Mouse (Mus musculus) heart, adult 2 months (tissue): ENCODE measurements around the gene Tubb4a.

ENCODE experiments used
- CTCF ChIP-seq: fragments of 200-600 bp; IDR thresholded peaks from 2 replicates; pipeline ENCODE4 v1.8.1; 2022; ENCODE audit warnings: antibody characterized with exemption, mild to moderate bottlenecking, moderate library complexity
- EP300 ChIP-seq: fragments of 200-500 bp; IDR thresholded peaks from 2 replicates; pipeline ENCODE4 v1.6.1; 2011; ENCODE audit warnings: low read depth, low read length, control low read depth; ENCODE audit not compliant: insufficient read depth

DNA sequence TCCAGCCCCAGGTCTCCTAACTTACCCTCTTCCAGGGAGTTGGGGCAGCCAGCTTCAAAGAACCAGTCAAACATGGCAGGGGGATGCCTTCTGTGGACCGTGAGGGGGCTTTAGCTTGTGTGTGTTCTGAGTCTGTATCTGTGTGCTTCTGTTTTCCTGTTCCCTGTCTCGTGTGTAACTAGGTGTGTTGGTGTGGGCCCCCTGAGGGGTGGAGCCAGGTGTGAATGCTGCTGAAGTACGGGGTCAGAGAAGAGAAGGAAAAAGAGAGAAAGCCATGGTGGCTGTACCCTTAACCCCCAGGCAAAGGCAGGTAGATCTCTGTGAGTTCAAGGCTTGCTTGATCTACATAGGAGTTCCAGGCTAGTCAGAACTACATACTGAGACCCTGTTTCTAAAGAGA lies 10.7 kb downstream of the Tubb4a start:
- TF ChIP-seq CTCF: no peak
- no peak for TF ChIP-seq EP300
